Mouse (Mus musculus): ENCODE measurements at regions not wholly inside any gene's neighbourhood (a gene's known extent, or its start where the extent isn't known, plus 50 kb on each side); places are given as distances from the start of the nearest gene placed in this dataset.

GRCm38 (mm10) chrX:166932472-166932871 is 276.6 kb downstream of the Tmsb4x start:
- TF ChIP-seq POLR2A (IDR thresholded peaks at IDR 0.05; ENCODE audit: borderline replicate concordance, low read depth, low read length): no peak
- TF ChIP-seq CTCF (IDR thresholded peaks at IDR 0.05; ENCODE audit: low read depth, low read length): no peak

All from bone marrow macrophage, adult 2 months (primary cell).